ENCODE assay signal across 9 mouse cellular contexts in the genomic region with DNA sequence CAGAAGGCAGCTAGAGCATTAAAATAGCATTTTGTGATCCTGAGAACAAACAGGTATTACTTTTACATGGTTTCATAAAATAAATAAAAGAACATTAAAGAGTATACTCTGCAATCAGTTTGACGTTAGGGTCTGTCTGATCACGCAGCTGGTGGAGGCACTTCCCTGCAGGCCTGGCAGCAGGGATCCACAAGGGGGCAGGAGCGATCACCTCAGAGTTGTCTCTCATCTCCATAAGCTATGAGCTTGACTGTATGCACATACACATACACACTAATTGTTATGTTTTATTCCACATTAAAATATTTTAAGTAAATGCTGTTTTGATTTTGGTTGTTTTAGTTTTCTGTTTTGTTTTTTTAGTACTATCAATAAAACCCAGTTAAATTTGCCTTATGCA. TPM values are rescaled to one million over a fixed set of nuclear protein-coding genes. Genes with fewer than 3 reads are reported as not detected.
DNase-seq lines count a peak whose midpoint lies in the region; ATAC-seq lines count a peak whose summit lies in the region.
"Had no signal": no experiment of that assay in that cellular context is flagged by ENCODE, and none has a peak within 500 bp of the region (broad histone marks: within the 10 kb centered on the region; RNA-seq: fewer than 3 reads in every experiment).

No protein-coding gene starts in this region.

- no peak overlapping the region for H3K4me2 ChIP-seq in hindbrain, embryonic 12.5 days (replicated peaks)
- no peak overlapping the region for H3K4me2 ChIP-seq in forebrain, embryonic 16.5 days (ENCODE audit: low read length)
- H3K4me2 ChIP-seq: limb, embryonic 13.5 days had no signal

- 24% methylated on average over 3 of the region's 3 CpGs for WGBS in hindbrain, embryonic 10.5 days
- WGBS in hindbrain, embryonic 12.5 days = 15% methylated on average over 3 of the region's 3 CpGs
- WGBS in forebrain, embryonic 16.5 days = 27% methylated on average over 3 of the region's 3 CpGs

- H3K27me3 ChIP-seq in hindbrain, embryonic 10.5 days (ENCODE audit: insufficient read depth, poor library complexity, severe bottlenecking) = no peaks in the 10 kb centered on the region
- no peaks in the 10 kb centered on the region for H3K27me3 ChIP-seq in hindbrain, embryonic 12.5 days
- H3K27me3 ChIP-seq in forebrain, embryonic 16.5 days (replicated peaks; ENCODE audit: control insufficient read depth, insufficient read depth, low read length) = no peaks in the 10 kb centered on the region
- H3K27me3 ChIP-seq: limb, embryonic 13.5 days had no signal

- no peak overlapping the region for H3K27ac ChIP-seq in hindbrain, embryonic 10.5 days
- no peak overlapping the region for H3K27ac ChIP-seq in hindbrain, embryonic 12.5 days
- no peak overlapping the region for H3K27ac ChIP-seq in forebrain, embryonic 16.5 days (ENCODE audit: low read length)
- H3K27ac ChIP-seq: limb, embryonic 13.5 days had no signal

- no peaks in the 10 kb centered on the region for H3K9me3 ChIP-seq in hindbrain, embryonic 10.5 days
- H3K9me3 ChIP-seq in hindbrain, embryonic 12.5 days (replicated peaks) = no peaks in the 10 kb centered on the region
- H3K9me3 ChIP-seq in forebrain, embryonic 16.5 days (ENCODE audit: control insufficient read depth, low read length) = no peaks in the 10 kb centered on the region
- H3K9me3 ChIP-seq: limb, embryonic 13.5 days had no signal

- H3K36me3 ChIP-seq in hindbrain, embryonic 10.5 days = no peaks in the 10 kb centered on the region
- no peaks in the 10 kb centered on the region for H3K36me3 ChIP-seq in hindbrain, embryonic 12.5 days
- no peaks in the 10 kb centered on the region for H3K36me3 ChIP-seq in forebrain, embryonic 16.5 days (ENCODE audit: control insufficient read depth, insufficient read depth)
- H3K36me3 ChIP-seq: limb, embryonic 13.5 days had no signal

- H3K4me1 ChIP-seq in hindbrain, embryonic 10.5 days (replicated peaks) = no peaks in the 10 kb centered on the region
- H3K4me1 ChIP-seq in hindbrain, embryonic 12.5 days = no peaks in the 10 kb centered on the region
- H3K4me1 ChIP-seq in forebrain, embryonic 16.5 days (replicated peaks; ENCODE audit: control insufficient read depth, insufficient read depth, low read length) = no peaks in the 10 kb centered on the region
- H3K4me1 ChIP-seq: limb, embryonic 13.5 days had no signal

- no peak overlapping the region for H3K9ac ChIP-seq in hindbrain, embryonic 12.5 days
- H3K9ac ChIP-seq in forebrain, embryonic 16.5 days (replicated peaks; ENCODE audit: low read depth, low read length) = no peak overlapping the region
- H3K9ac ChIP-seq: limb, embryonic 13.5 days had no signal

- peak; percentile 40 for DNase-seq in hindbrain, embryonic 10.5 days (ENCODE audit: low spot score)
- peak; percentile 86 for DNase-seq in CD4-positive, CD25-positive, alpha-beta regulatory T cell, adult 2 months (ENCODE audit: low read depth, low spot score)
- DNase-seq in brain, adult 2 months (ENCODE audit: low read depth, low spot score) = peak; percentile 54
- peak; percentile 70 to 82 for DNase-seq in kidney, postnatal 25 days
- peak; percentile 57 to 59 for DNase-seq in spleen, postnatal 36 days (ENCODE audit: low spot score in 2 of 2)

- no peak overlapping the region for H3K4me3 ChIP-seq in hindbrain, embryonic 10.5 days
- H3K4me3 ChIP-seq in hindbrain, embryonic 12.5 days = no peak overlapping the region
- no peak overlapping the region for H3K4me3 ChIP-seq in forebrain, embryonic 16.5 days (replicated peaks; ENCODE audit: low read length)
- H3K4me3 ChIP-seq: limb, embryonic 13.5 days had no signal

- ATAC-seq in hindbrain, embryonic 12.5 days (ENCODE audit: low FRiP score) = no peak
- ATAC-seq in forebrain, embryonic 16.5 days = 0 out of 2 replicates have a peak, but pooled peaks have one; percentile 43
- ATAC-seq in megakaryocyte, adult 5-6 weeks (ENCODE audit: poor library complexity, severe bottlenecking) = peak; percentile 99

RNA-seq across cellular contexts. Expression of gene Rabgap1l, which starts 34.8 kb away (rescaled TPM):
- 8.0 and 9.8 TPM in 2 replicates for polyA plus RNA-seq in hindbrain, embryonic 10.5 days (2016; fragmentation: Nextera tagmentation; extraction: Ambion mirVana)
- polyA plus RNA-seq in hindbrain, embryonic 12.5 days (2016; fragmentation: Nextera tagmentation; extraction: Ambion mirVana) = 20.5 and 21.3 TPM in 2 replicates
- 44.1 and 49.4 TPM in 2 replicates for polyA plus RNA-seq in forebrain, embryonic 16.5 days (2015; fragmentation: Nextera tagmentation; extraction: Ambion mirVana)
- 60.8 and 78.6 TPM in 2 replicates for total RNA-seq in megakaryocyte, adult 5-6 weeks (2015)
- total RNA-seq in megakaryocyte, adult 5-6 weeks (2017) = 96.4 and 99.5 TPM in 2 replicates
